Mouse (Mus musculus) C2C12 (cell line): Measurements from ENCODE around the gene Rbmx2. TPM values are rescaled to one million over a fixed set of nuclear protein-coding genes. Genes with fewer than 3 reads are reported as not detected.

Experiments
- H3K27me3 ChIP-seq: one replicate; pipeline ENCODE4 v1.6.1; 2011; ENCODE audit not compliant: control insufficient read depth, insufficient read depth, insufficient read length
- H3K36me3 ChIP-seq: one replicate; pipeline ENCODE4 v1.6.1; 2011; ENCODE audit not compliant: control insufficient read depth, insufficient read depth
- H3K4me3 ChIP-seq: one replicate; pipeline ENCODE4 v1.5.1; 2011; ENCODE audit warnings: mild to moderate bottlenecking, control low read depth; ENCODE audit not compliant: poor library complexity, insufficient read depth, severe bottlenecking
- H3K79me2 ChIP-seq: one replicate; pipeline ENCODE4 v1.6.1; 2011; ENCODE audit not compliant: control insufficient read depth, insufficient read depth
- H3K79me3 ChIP-seq: one replicate; pipeline ENCODE4 v1.6.1; 2011; ENCODE audit warnings: low read depth, control low read depth
- H3ac ChIP-seq: one replicate; pipeline ENCODE3; 2011; ENCODE audit warnings: low read depth; ENCODE audit not compliant: control insufficient read depth, insufficient read length
- CEBPB ChIP-seq: IDR thresholded peaks from one replicate; pipeline ENCODE4 v1.6.1; 2011; ENCODE audit warnings: low read depth, mild to moderate bottlenecking, control low read depth, moderate library complexity
- CTCF ChIP-seq: IDR thresholded peaks from one replicate; pipeline ENCODE4 v1.5.1; 2011; ENCODE audit not compliant: control insufficient read depth, insufficient read depth, insufficient read length
- FOSL1 ChIP-seq: IDR thresholded peaks from one replicate; pipeline ENCODE4 v1.8.0; 2011; ENCODE audit warnings: mild to moderate bottlenecking, low read length; ENCODE audit not compliant: poor library complexity, insufficient read depth, severe bottlenecking
- MAX ChIP-seq: IDR thresholded peaks from one replicate; pipeline ENCODE4 v1.6.1; 2011; ENCODE audit warnings: mild to moderate bottlenecking, control low read depth
- MYOD1 ChIP-seq: IDR thresholded peaks from one replicate; pipeline ENCODE4 v1.6.1; 2011; ENCODE audit warnings: low read depth; ENCODE audit not compliant: control insufficient read depth, insufficient read length
- MYOG ChIP-seq: IDR thresholded peaks from one replicate; pipeline ENCODE4 v1.6.1; 2011; ENCODE audit not compliant: control insufficient read depth, insufficient read length; ENCODE audit errors: extremely low read depth
- USF1 ChIP-seq: IDR thresholded peaks from one replicate; pipeline ENCODE4 v1.6.1; 2011; ENCODE audit warnings: low read depth, mild to moderate bottlenecking, control low read depth, moderate library complexity
- polyA plus RNA-seq: library from polyadenylated mRNA; unstranded; fragments of >200 nt; fragmentation: generic; extraction: Trizol; gene quantifications from one replicate; pipeline ENCODE4 v1.2.1, GENCODE M21; 2012; ENCODE audit warnings: missing spikeins

The Rbmx2 gene
- polyA plus RNA-seq, 1 experiment = 9.7 TPM

- Histone ChIP-seq H3K27me3 (no peaks in the 10 kb centered on the region), H3K79me2 (no peaks in the 10 kb centered on the region)
Observed at GRCm38 (mm10) chrX:48683857-48684256, 10.9 kb upstream of the Rbmx2 start.

GRCm38 (mm10) chrX:48694460-48694859 lies 344 bp upstream of the Rbmx2 start:
- Histone ChIP-seq H3K27me3 (no peaks in the 10 kb centered on the region), H3K79me3 (peaks cover 7% of the 10 kb centered on the region), H3ac (no peak overlapping the region), H3K79me2 (peaks cover 23% of the 10 kb centered on the region), H3K4me3 (no peak overlapping the region), H3K36me3 (peaks cover 7% of the 10 kb centered on the region)
- no peak for TF ChIP-seq MAX
- TF ChIP-seq FOSL1 = no peak
- TF ChIP-seq CEBPB = no peak
- TF ChIP-seq CTCF = no peak
- no peak for TF ChIP-seq MYOD1
- no peak for TF ChIP-seq USF1
- no peak for TF ChIP-seq MYOG

More at GRCm38 (mm10) chrX:48683857-48684256, 10.9 kb upstream of the Rbmx2 start:
- no peaks in the 10 kb centered on the region for H3K36me3 ChIP-seq
- TF ChIP-seq USF1 (no peak), CTCF (no peak), MYOD1 (no peak), CEBPB (no peak), MAX (no peak)
- no peaks in the 10 kb centered on the region for H3K79me3 ChIP-seq
- H3K4me3 ChIP-seq = no peak overlapping the region
- no peak overlapping the region for H3ac ChIP-seq

- Histone ChIP-seq H3K27me3 (no peaks in the 10 kb centered on the region), H3K36me3 (peaks cover 11% of the 10 kb centered on the region), H3K4me3 (no peak overlapping the region), H3K79me3 (no peaks in the 10 kb centered on the region), H3ac (no peak overlapping the region), H3K79me2 (no peaks in the 10 kb centered on the region)
- no peak for TF ChIP-seq MYOD1
- TF ChIP-seq CEBPB = no peak
- TF ChIP-seq USF1 = no peak
- TF ChIP-seq FOSL1 = no peak
- TF ChIP-seq CTCF = no peak
- TF ChIP-seq MAX = no peak
- TF ChIP-seq MYOG = no peak
Observed at GRCm38 (mm10) chrX:48709701-48710100, 14.9 kb downstream of the Rbmx2 start.

- H3ac ChIP-seq = no peak overlapping the region
- H3K27me3 ChIP-seq = no peaks in the 10 kb centered on the region
- H3K79me2 ChIP-seq = no peaks in the 10 kb centered on the region
- no peak overlapping the region for H3K4me3 ChIP-seq
- no peaks in the 10 kb centered on the region for H3K79me3 ChIP-seq
- peaks cover 8% of the 10 kb centered on the region for H3K36me3 ChIP-seq
- TF ChIP-seq MYOD1 (no peak), CEBPB (no peak), CTCF (no peak), USF1 (no peak), MAX (no peak), FOSL1 (no peak), MYOG (no peak)
Observed at GRCm38 (mm10) chrX:48712846-48713245, 18.0 kb downstream of the Rbmx2 start.

- no peaks in the 10 kb centered on the region for H3K27me3 ChIP-seq
- no peaks in the 10 kb centered on the region for H3K79me2 ChIP-seq
- H3K79me3 ChIP-seq = no peaks in the 10 kb centered on the region
- H3K36me3 ChIP-seq = no peaks in the 10 kb centered on the region
- no peak overlapping the region for H3K4me3 ChIP-seq
- no peak overlapping the region for H3ac ChIP-seq
- no peak for TF ChIP-seq MYOD1
- TF ChIP-seq USF1 = no peak
- no peak for TF ChIP-seq CTCF
- TF ChIP-seq CEBPB = no peak
- TF ChIP-seq MYOG = no peak
- no peak for TF ChIP-seq MAX
- no peak for TF ChIP-seq FOSL1
Observed at GRCm38 (mm10) chrX:48754710-48755283, 60.0 kb downstream of the Rbmx2 start.

Other genes starting within 250 kb of the Rbmx2 start
- gene Elf4, start 231.9 kb upstream of the Rbmx2 start, polyA plus RNA-seq = 6.7 TPM
- gene Aifm1, start 181.4 kb upstream of the Rbmx2 start, polyA plus RNA-seq = 46.6 TPM
- gene Rab33a, start 175.7 kb upstream of the Rbmx2 start, polyA plus RNA-seq = not detected
- 3.5 TPM for gene Zfp280c, start 100.5 kb upstream of the Rbmx2 start, polyA plus RNA-seq
- 7.9 TPM for gene Slc25a14, start 71.6 kb upstream of the Rbmx2 start, polyA plus RNA-seq
- gene Gpr119, start 20.5 kb upstream of the Rbmx2 start, polyA plus RNA-seq = not detected
- gene Gm595, start 182.7 kb downstream of the Rbmx2 start, polyA plus RNA-seq = not detected